Mouse (Mus musculus) neural tube, embryonic 12.5 days (tissue): ENCODE data around the gene Dnah10. TPM values are rescaled to one million over a fixed set of nuclear protein-coding genes. Genes with fewer than 3 reads are reported as not detected.

Experiments
- ATAC-seq: fragments of 200-750 bp; cut with Nextera tagmentation; 2 replicates; pipeline ENCODE4 v1.8.0; 2017; ENCODE audit warnings: low read depth, mild to moderate bottlenecking, moderate TSS enrichment, moderate library complexity; ENCODE audit not compliant: low FRiP score
- H3K27ac ChIP-seq: fragments of 300-500 bp; sonication (generic); 2 replicates; pipeline ENCODE4 v1.5.1; 2016
- H3K27me3 ChIP-seq: fragments of 300-500 bp; sonication (generic); replicated peaks from 2 replicates; pipeline ENCODE4 v1.6.1; 2016; ENCODE audit warnings: mild to moderate bottlenecking
- H3K36me3 ChIP-seq: fragments of 300-500 bp; sonication (generic); 2 replicates; pipeline ENCODE4 v1.6.1; 2016; ENCODE audit warnings: mild to moderate bottlenecking
- H3K4me1 ChIP-seq: fragments of 300-500 bp; sonication (generic); 2 replicates; pipeline ENCODE4 v1.6.1; 2016
- H3K4me2 ChIP-seq: fragments of 300-500 bp; sonication (generic); replicated peaks from 2 replicates; pipeline ENCODE4 v1.6.1; 2016; ENCODE audit warnings: mild to moderate bottlenecking
- H3K4me3 ChIP-seq: fragments of 300-500 bp; sonication (generic); 2 replicates; pipeline ENCODE4 v1.5.1; 2016
- H3K9ac ChIP-seq: fragments of 300-500 bp; sonication (generic); 2 replicates; pipeline ENCODE4 v1.6.1; 2016; ENCODE audit warnings: mild to moderate bottlenecking
- H3K9me3 ChIP-seq: fragments of 300-500 bp; sonication (generic); 2 replicates; pipeline ENCODE4 v1.6.1; 2016; ENCODE audit warnings: mild to moderate bottlenecking
- WGBS: fragments of 180-500 bp; shearing (Covaris S2); methylation state at CpG from one replicate; pipeline ENCODE4 v1.1.7; 2016; 5-methylcytosine and 5-hydroxymethylcytosine counted together
- polyA plus RNA-seq: library from polyadenylated mRNA; unstranded; fragments of >200 nt; fragmentation: Nextera tagmentation; extraction: Ambion mirVana; gene quantifications from 2 replicates; pipeline ENCODE4 v1.2.1, GENCODE M21; 2016

Dnah10 gene
- polyA plus RNA-seq, 1 experiment from 2014 or later, result 0.15 TPM

DNA sequence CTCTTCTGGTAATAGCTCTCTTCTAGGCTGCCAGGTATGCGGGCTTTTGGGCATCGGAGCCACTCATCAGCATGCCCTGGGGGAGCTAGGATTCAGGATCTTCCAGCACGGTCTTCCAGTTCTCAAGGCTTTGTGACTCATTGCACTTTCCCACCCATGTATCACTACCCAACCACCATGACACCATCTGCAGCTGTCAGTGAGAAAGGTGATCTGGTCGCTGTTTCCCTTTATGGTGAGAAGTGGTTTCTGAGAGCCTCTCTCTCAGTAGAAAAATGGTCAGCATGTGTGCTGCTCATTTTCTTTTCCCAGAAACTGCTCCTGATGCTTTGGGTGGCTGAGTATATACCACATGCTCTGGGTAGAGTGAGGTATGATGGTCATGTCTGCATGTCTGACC is 154.4 kb downstream of the Dnah10 start:
- WGBS, result 88% methylated on average over 4 of the region's 4 CpGs

DNA sequence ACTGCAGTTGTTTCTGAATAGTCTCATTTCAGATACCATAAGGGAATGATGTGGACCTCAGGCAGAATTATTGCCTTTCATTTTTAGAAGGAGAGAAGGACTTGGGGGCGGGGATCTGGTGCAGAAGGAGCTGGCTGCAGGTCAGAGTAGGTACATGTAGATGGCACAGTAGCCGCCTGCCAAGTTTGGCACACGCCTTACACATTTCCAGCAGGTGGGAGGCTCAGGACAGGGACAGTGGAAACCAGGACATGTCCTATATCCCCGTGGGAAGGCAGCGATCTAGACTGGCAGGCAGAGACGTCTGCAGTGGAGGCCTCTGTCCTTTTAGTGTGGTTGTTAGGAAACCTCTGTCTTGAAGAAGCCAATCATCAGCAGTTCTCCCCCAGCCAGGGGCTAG is 154.9 kb downstream of the Dnah10 start:
- H3K27ac ChIP-seq, result no peak overlapping the region
- H3K9me3 ChIP-seq, result no peaks in the 10 kb centered on the region
- H3K4me3 ChIP-seq, result no peak overlapping the region
- WGBS, result 90% methylated on average over 6 of the region's 6 CpGs
- peaks cover 4% of the 10 kb centered on the region; the same call in 1 of the 2 replicates for H3K4me1 ChIP-seq
- ATAC-seq, result no peak
- no peak overlapping the region for H3K4me2 ChIP-seq
- peaks cover 41% of the 10 kb centered on the region for H3K36me3 ChIP-seq
- no peaks in the 10 kb centered on the region for H3K27me3 ChIP-seq
- no peak overlapping the region for H3K9ac ChIP-seq

More for the DNA sequence above, 154.4 kb downstream of the Dnah10 start:
- no peak for ATAC-seq
- no peak overlapping the region for H3K27ac ChIP-seq
- H3K27me3 ChIP-seq, result no peaks in the 10 kb centered on the region
- no peaks in the 10 kb centered on the region for H3K9me3 ChIP-seq
- H3K36me3 ChIP-seq, result peaks cover 41% of the 10 kb centered on the region
- peaks cover 4% of the 10 kb centered on the region; the same call in 1 of the 2 replicates for H3K4me1 ChIP-seq
- no peak overlapping the region for H3K4me3 ChIP-seq
- H3K9ac ChIP-seq, result no peak overlapping the region
- H3K4me2 ChIP-seq, result no peak overlapping the region

DNA sequence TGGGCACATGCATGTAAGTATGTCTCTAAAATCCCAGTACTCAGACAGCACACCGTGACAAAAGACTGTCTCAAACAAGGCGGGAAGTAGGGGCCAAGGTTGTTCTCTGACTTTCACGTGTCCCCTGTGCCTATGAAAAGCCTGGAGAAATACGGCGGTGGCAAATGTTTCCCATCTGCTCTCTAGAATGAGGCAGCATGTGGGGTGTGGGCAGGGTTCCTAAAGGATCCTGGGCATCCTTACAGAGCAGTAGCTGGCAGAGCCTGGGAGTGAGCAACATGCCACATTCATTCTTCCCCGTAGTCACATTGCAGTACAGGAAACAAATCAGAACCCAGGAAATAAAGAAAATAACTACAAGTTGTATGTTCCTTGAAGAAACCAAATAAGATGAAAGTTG is 159.0 kb downstream of the Dnah10 start:
- H3K27ac ChIP-seq, result no peak overlapping the region
- H3K27me3 ChIP-seq, result no peaks in the 10 kb centered on the region
- H3K36me3 ChIP-seq, result peaks cover 61% of the 10 kb centered on the region
- H3K4me3 ChIP-seq, result no peak overlapping the region
- ATAC-seq, result no peak
- WGBS, result 83% methylated on average over 6 of the region's 6 CpGs
- no peaks in the 10 kb centered on the region for H3K9me3 ChIP-seq
- H3K9ac ChIP-seq, result no peak overlapping the region
- no peak overlapping the region for H3K4me2 ChIP-seq
- H3K4me1 ChIP-seq, result 0 out of 2 replicates have a peak, but pooled peaks cover 3% of the 10 kb centered on the region

Other genes starting within 250 kb of the Dnah10 start
- 18.4 and 18.9 TPM in 2 replicates for gene Rilpl2, start 246.7 kb upstream of the Dnah10 start, polyA plus RNA-seq
- gene Snrnp35, start 242.0 kb upstream of the Dnah10 start, polyA plus RNA-seq, result 29.5 and 29.6 TPM in 2 replicates
- 18.1 and 19.8 TPM in 2 replicates for gene Rilpl1, start 193.7 kb upstream of the Dnah10 start, polyA plus RNA-seq
- 389 and 400 TPM in 2 replicates for gene Tmed2, start 184.4 kb upstream of the Dnah10 start, polyA plus RNA-seq
- 21.9 and 22.0 TPM in 2 replicates for gene Ddx55, start 172.2 kb upstream of the Dnah10 start, polyA plus RNA-seq
- 75.7 and 76.2 TPM in 2 replicates for gene Eif2b1, start 146.0 kb upstream of the Dnah10 start, polyA plus RNA-seq
- 62.0 and 71.2 TPM in 2 replicates for gene Gtf2h3, start 145.9 kb upstream of the Dnah10 start, polyA plus RNA-seq
- gene Atp6v0a2, start 96.5 kb upstream of the Dnah10 start, polyA plus RNA-seq, result 49.3 and 52.1 TPM in 2 replicates
- gene Ccdc92, start 137.3 kb downstream of the Dnah10 start, polyA plus RNA-seq, result 36.4 and 42.2 TPM in 2 replicates
- 138 and 160 TPM in 2 replicates for gene Zfp664, start 137.6 kb downstream of the Dnah10 start, polyA plus RNA-seq